Mouse (Mus musculus): ENCODE measurements at regions not wholly inside any gene's neighbourhood (a gene's known extent, or its start where the extent isn't known, plus 50 kb on each side); places are given as distances from the start of the nearest gene placed in this dataset.

DNA sequence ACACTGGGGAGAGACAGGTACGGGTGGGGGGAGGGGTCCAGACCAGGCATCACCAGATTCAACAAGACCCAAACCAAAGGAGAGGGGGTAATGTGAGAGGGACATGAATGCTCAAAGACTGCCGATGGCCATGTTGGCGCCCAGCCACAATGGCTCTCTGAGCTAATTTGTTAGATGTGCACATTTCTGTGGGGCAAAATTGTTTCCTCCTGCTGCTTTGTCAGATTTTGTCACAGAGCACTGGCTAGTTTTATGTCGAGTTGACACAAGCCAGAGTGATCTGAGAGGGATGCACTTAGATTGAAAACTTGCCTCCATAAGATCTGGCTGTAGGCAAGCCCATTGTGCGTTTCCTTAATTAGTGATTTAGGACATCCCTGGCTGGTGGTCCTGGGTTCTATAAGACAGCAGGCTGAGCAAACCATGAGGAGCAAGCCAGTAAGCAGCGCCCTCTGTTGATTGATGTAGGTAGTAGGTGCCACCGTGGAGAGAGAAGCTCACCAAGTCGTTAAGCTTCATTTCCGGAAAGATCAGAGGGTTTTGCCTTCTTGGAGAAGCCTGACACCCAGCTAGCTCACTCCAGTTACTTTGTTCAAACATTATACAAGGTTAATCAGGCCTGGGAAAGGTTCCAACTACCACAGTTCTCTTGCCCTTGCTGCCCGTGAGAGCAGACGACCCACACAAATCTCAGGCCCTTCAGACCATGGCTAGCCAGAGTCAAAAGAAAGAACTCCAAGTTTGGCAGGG lies 90.6 kb downstream of the Atp23 start:
- TF ChIP-seq CTCF (IDR thresholded peaks at IDR 0.05; ENCODE audit: low read depth) (no peak), EP300 (IDR thresholded peaks at IDR 0.05; ENCODE audit: low read depth) (no peak)

All from heart, postnatal 0 days (tissue).